25 mouse cellular contexts compared by ENCODE assay signal in the genomic region with DNA sequence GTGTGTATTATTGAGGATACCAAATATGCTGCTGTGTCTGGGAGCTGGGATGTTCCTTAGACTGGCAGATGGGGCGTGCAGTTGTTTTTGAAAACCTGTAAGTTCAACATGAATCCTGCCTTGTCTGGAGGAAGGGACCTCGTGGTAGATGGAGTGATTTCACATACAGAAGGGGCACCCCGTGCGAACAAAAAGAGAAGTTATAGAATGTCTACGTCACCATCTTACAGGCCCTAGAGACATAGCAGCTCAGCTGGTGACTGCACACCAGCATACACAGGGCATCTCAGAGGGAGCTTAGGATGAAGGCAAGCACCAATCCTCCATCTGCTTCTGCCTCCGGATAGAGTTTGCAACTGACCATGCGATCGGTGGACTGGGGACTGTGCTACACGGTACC.
"Had no signal": no experiment of that assay in that cellular context is flagged by ENCODE, and none has a peak within 500 bp of the region (broad histone marks: within the 10 kb centered on the region; RNA-seq: fewer than 3 reads in every experiment).

No protein-coding gene starts in this region.

- H3K27ac ChIP-seq: kidney, postnatal 0 days; layer of hippocampus, adult 2 months; left cerebral cortex, adult 2 months; limb, embryonic 12.5 days; limb, embryonic 15.5 days; liver, embryonic 14.5 days; lung, embryonic 15.5 days; midbrain, embryonic 10.5 days; neural tube, embryonic 13.5 days had no signal

- H3K9me3 ChIP-seq: limb, embryonic 12.5 days; limb, embryonic 15.5 days; lung, embryonic 15.5 days; neural tube, embryonic 13.5 days had no signal

- H3K4me1 ChIP-seq: limb, embryonic 12.5 days; limb, embryonic 15.5 days; midbrain, embryonic 10.5 days; neural tube, embryonic 13.5 days had no signal

- H3K27me3 ChIP-seq: limb, embryonic 12.5 days; limb, embryonic 15.5 days; lung, embryonic 15.5 days; neural tube, embryonic 13.5 days had no signal

- H3K4me2 ChIP-seq: limb, embryonic 12.5 days; limb, embryonic 15.5 days; liver, embryonic 11.5 days; lung, embryonic 15.5 days; neural tube, embryonic 13.5 days had no signal

- DNase-seq: kidney, adult 2 months; kidney, postnatal 25 days; layer of hippocampus, adult 9-11 months; layer of hippocampus, postnatal 36 days; left cerebral cortex, postnatal 4 days; liver, postnatal 0 days; lung, postnatal 14 days; lung, postnatal 4 days; midbrain, embryonic 14.5 days; retina, postnatal 1 day; thymus, adult 18-20 months; thymus, postnatal 36 days had no signal

- H3K9ac ChIP-seq: limb, embryonic 12.5 days; limb, embryonic 15.5 days; liver, embryonic 14.5 days; liver, postnatal 0 days; lung, embryonic 15.5 days; neural tube, embryonic 13.5 days had no signal

- H3K36me3 ChIP-seq: limb, embryonic 12.5 days; limb, embryonic 15.5 days; lung, embryonic 15.5 days; midbrain, embryonic 10.5 days; neural tube, embryonic 13.5 days had no signal

- H3K4me3 ChIP-seq: layer of hippocampus, adult 2 months; left cerebral cortex, adult 2 months; limb, embryonic 12.5 days; limb, embryonic 15.5 days; lung, embryonic 15.5 days; megakaryocyte, embryonic 14.5 days; midbrain, embryonic 10.5 days; myocyte; neural tube, embryonic 13.5 days had no signal

- ATAC-seq: intestine, postnatal 0 days had no signal
